Comparison of ENCODE assay signal across 25 mouse cellular contexts in the genomic region with DNA sequence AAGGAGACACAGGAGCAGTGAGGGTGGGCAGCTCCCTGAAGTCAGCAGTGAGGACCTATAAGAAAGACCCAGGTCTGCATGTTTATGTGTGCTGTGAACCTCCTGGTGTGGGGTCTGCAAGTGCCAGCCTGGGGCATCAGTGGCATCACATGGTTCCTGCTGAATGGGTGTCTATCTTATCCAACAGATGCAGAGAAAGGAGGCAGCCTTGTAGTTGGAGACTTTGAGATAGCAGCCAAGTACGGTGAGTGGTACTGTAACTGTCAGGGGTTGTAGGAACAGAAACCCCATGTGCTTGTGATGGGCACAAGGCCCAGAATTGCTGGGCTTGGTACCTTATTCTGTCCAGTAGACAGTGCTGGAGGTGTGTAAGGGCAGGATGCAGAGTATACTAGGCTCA. TPM values are rescaled to one million over a fixed set of nuclear protein-coding genes. Genes with fewer than 3 reads are reported as not detected.
DNase-seq lines count a peak whose midpoint lies in the region; ATAC-seq and TF ChIP-seq lines count a peak whose summit lies in the region.
"Had no signal": no experiment of that assay in that cellular context is flagged by ENCODE, and none has a peak within 500 bp of the region (broad histone marks: within the 10 kb centered on the region; RNA-seq: fewer than 3 reads in every experiment).

No protein-coding gene starts in this region.

- H3K4me1 ChIP-seq in heart, adult 2 months (ENCODE audit: control insufficient read depth, insufficient read depth, low read length), result peaks cover 7% of the 10 kb centered on the region
- peaks cover 71% of the 10 kb centered on the region for H3K4me1 ChIP-seq in heart, embryonic 16.5 days (ENCODE audit: control insufficient read depth, insufficient read depth, low read length)
- peaks cover 7% of the 10 kb centered on the region; the same call in 1 of the 2 replicates for H3K4me1 ChIP-seq in lung, postnatal 0 days (ENCODE audit: insufficient read depth, low read depth, low read length)
- H3K4me1 ChIP-seq: limb, embryonic 10.5 days; liver, embryonic 15.5 days; midbrain, embryonic 13.5 days; neural tube, embryonic 12.5 days had no signal

- ATAC-seq in heart, embryonic 16.5 days (replicated peaks; ENCODE audit: extremely low read depth, insufficient read depth, low FRiP score), result no peak
- ATAC-seq in lung, postnatal 0 days, result no peak
- ATAC-seq: forebrain, embryonic 13.5 days; hindbrain, postnatal 0 days; midbrain, embryonic 13.5 days; Patski had no signal

- DNase-seq in heart, adult 2 months, result peak in 1 of 2 experiments; percentile 35
- no peak for DNase-seq in heart, postnatal 4 days
- no peak for DNase-seq in heart, postnatal 36 days
- DNase-seq in lung, postnatal 0 days (ENCODE audit: low spot score), result no peak
- DNase-seq in lung, postnatal 25 days (ENCODE audit: low spot score), result no peak
- DNase-seq in left cerebral cortex, postnatal 10 days (ENCODE audit: extremely low spot score in 1 of 2, low spot score in 2 of 2), result no peak
- no peak for DNase-seq in frontal cortex, postnatal 14 days (ENCODE audit: low spot score in 2 of 2)
- DNase-seq: adrenal gland, adult 8-10 months; cerebellum, adult 9-10 months; gastrocnemius, postnatal 14 days; kidney, adult 2 months; kidney, postnatal 10 days; spleen, adult 18-20 months; thymus, adult 2 months had no signal

- H3K27ac ChIP-seq in heart, adult 2 months, result peak overlapping the region; percentile 93; the same call in 1 of the 2 replicates
- peak overlapping the region; percentile 97 for H3K27ac ChIP-seq in heart, embryonic 16.5 days (ENCODE audit: low read length)
- H3K27ac ChIP-seq in lung, postnatal 0 days (ENCODE audit: low read length), result peak overlapping the region; percentile 90; the same call in 1 of the 2 replicates
- H3K27ac ChIP-seq: embryonic facial prominence, embryonic 12.5 days; forebrain, embryonic 13.5 days; hindbrain, postnatal 0 days; limb, embryonic 10.5 days; liver, embryonic 15.5 days; macrophage; midbrain, embryonic 13.5 days; neural tube, embryonic 12.5 days had no signal

- H3K36me3 ChIP-seq in heart, adult 2 months (ENCODE audit: control insufficient read depth, insufficient read depth, low read length), result no peaks in the 10 kb centered on the region; the same call in 1 of the 2 replicates
- H3K36me3 ChIP-seq in heart, embryonic 16.5 days (ENCODE audit: control insufficient read depth, insufficient read depth), result no peaks in the 10 kb centered on the region
- no peaks in the 10 kb centered on the region for H3K36me3 ChIP-seq in lung, postnatal 0 days (ENCODE audit: insufficient read depth, low read length)

- no peaks in the 10 kb centered on the region for H3K27me3 ChIP-seq in heart, adult 2 months (ENCODE audit: control insufficient read depth, insufficient read depth, low read length)
- no peaks in the 10 kb centered on the region for H3K27me3 ChIP-seq in heart, embryonic 16.5 days (ENCODE audit: control insufficient read depth, insufficient read depth, low read length)
- no peaks in the 10 kb centered on the region for H3K27me3 ChIP-seq in lung, postnatal 0 days (replicated peaks; ENCODE audit: insufficient read depth, low read length)
- H3K27me3 ChIP-seq: embryonic facial prominence, embryonic 12.5 days; forebrain, embryonic 13.5 days; liver, embryonic 15.5 days; midbrain, embryonic 13.5 days; neural tube, embryonic 12.5 days; Patski had no signal

- no peaks in the 10 kb centered on the region for H3K79me2 ChIP-seq in heart, adult 2 months (replicated peaks; ENCODE audit: control insufficient read depth, insufficient read depth, low read length)

- H3K4me3 ChIP-seq in heart, adult 2 months, result no peak overlapping the region
- no peak overlapping the region for H3K4me3 ChIP-seq in heart, embryonic 16.5 days (ENCODE audit: low read length)
- no peak overlapping the region for H3K4me3 ChIP-seq in lung, postnatal 0 days (ENCODE audit: low read depth, low read length)
- H3K4me3 ChIP-seq: embryonic facial prominence, embryonic 12.5 days; erythroblast, embryonic 14.5 days; forebrain, embryonic 13.5 days; limb, embryonic 10.5 days; liver, embryonic 15.5 days; midbrain, embryonic 13.5 days; neural tube, embryonic 12.5 days had no signal

- no peaks in the 10 kb centered on the region for H3K9me3 ChIP-seq in heart, embryonic 16.5 days (replicated peaks; ENCODE audit: control insufficient read depth, low read length)
- H3K9me3 ChIP-seq in lung, postnatal 0 days (ENCODE audit: low read length), result no peaks in the 10 kb centered on the region
- H3K9me3 ChIP-seq: embryonic facial prominence, embryonic 12.5 days; forebrain, embryonic 13.5 days; limb, embryonic 10.5 days; liver, embryonic 15.5 days; midbrain, embryonic 13.5 days; neural tube, embryonic 12.5 days had no signal

- TF ChIP-seq CTCF in heart, adult 2 months (IDR thresholded peaks at IDR 0.05), result no peak
- no peak for TF ChIP-seq CTCF in lung, postnatal 0 days (IDR thresholded peaks at IDR 0.05)

- WGBS in heart, adult 2 months, result 44% methylated on average over 1 of the region's 1 CpGs
- 26% methylated on average over 1 of the region's 1 CpGs for WGBS in heart, embryonic 16.5 days
- 60% methylated on average over 1 of the region's 1 CpGs for WGBS in lung, postnatal 0 days

- no peak for TF ChIP-seq POLR2A in heart, adult 2 months (IDR thresholded peaks at IDR 0.05; ENCODE audit: insufficient read depth, low read depth, low read length)

- intact Hi-C loops in heart, adult 2 months (cut with DNase I), result no loop called here
- intact Hi-C loops in heart, postnatal 36 days (cut with DNase I), result no loop called here
- intact Hi-C loops in left cerebral cortex, postnatal 10 days (cut with DNase I), result no loop called here

- no peak overlapping the region for H3K9ac ChIP-seq in heart, adult 2 months (ENCODE audit: low read depth, low read length)
- H3K9ac ChIP-seq in heart, embryonic 16.5 days (ENCODE audit: low read length), result peak overlapping the region; percentile 16; the same call in 1 of the 2 replicates
- no peak overlapping the region for H3K9ac ChIP-seq in lung, postnatal 0 days (replicated peaks; ENCODE audit: low read depth)
- H3K9ac ChIP-seq: embryonic facial prominence, embryonic 12.5 days; forebrain, embryonic 13.5 days; liver, embryonic 15.5 days; midbrain, embryonic 13.5 days; neural tube, embryonic 12.5 days had no signal

- H3K4me2 ChIP-seq in heart, embryonic 16.5 days (ENCODE audit: low read depth, low read length), result no peak overlapping the region
- H3K4me2 ChIP-seq in lung, postnatal 0 days (replicated peaks; ENCODE audit: low read depth, low read length), result no peak overlapping the region
- H3K4me2 ChIP-seq: embryonic facial prominence, embryonic 12.5 days; forebrain, embryonic 13.5 days; liver, embryonic 15.5 days; midbrain, embryonic 13.5 days; neural tube, embryonic 12.5 days had no signal

- 0 out of 2 replicates have a peak, but pooled peaks have one; percentile 17 for TF ChIP-seq EP300 in heart, adult 2 months (IDR thresholded peaks at IDR 0.05; ENCODE audit: insufficient read depth, low read depth, low read length)
- TF ChIP-seq EP300 in lung, postnatal 0 days (IDR thresholded peaks at IDR 0.05), result no peak

RNA-seq across cellular contexts. Expression of a gene that starts 17.9 kb away (rescaled TPM):
- total RNA-seq in heart, adult 2 months (2021), result 100 to 1,000 TPM; 448 to 514 TPM
- polyA plus RNA-seq in heart, adult 2 months (2012; rRNA removed), result 343 and 518 TPM in 2 replicates
- 100 to 1,000 TPM; 344 to 352 TPM for total RNA-seq in heart, postnatal 4 days (2021)
- polyA plus RNA-seq in heart, embryonic 16.5 days (2015; fragmentation: Nextera tagmentation; extraction: Ambion mirVana), result 243 and 260 TPM in 2 replicates
- 100 to 1,000 TPM; 559 to 572 TPM for total RNA-seq in heart, postnatal 36 days (2021)
- 43.5 and 56.6 TPM in 2 replicates for polyA plus RNA-seq in lung, postnatal 0 days (2015; fragmentation: Nextera tagmentation; extraction: Ambion mirVana)
- total RNA-seq in left cerebral cortex, postnatal 10 days (2021), result 100 to 1,000 TPM; 135 to 136 TPM

RNA-seq across cellular contexts. Expression of a gene that starts 19.8 kb away (rescaled TPM):
- total RNA-seq in heart, adult 2 months (2021), result 10 to 100 TPM; 14.7 to 16.9 TPM
- polyA plus RNA-seq in heart, adult 2 months (2012; rRNA removed), result 24.4 and 34.4 TPM in 2 replicates
- 10 to 100 TPM; 16.9 to 18.0 TPM for total RNA-seq in heart, postnatal 4 days (2021)
- polyA plus RNA-seq in heart, embryonic 16.5 days (2015; fragmentation: Nextera tagmentation; extraction: Ambion mirVana), result 24.0 and 24.3 TPM in 2 replicates
- 10 to 100 TPM; 14.3 to 16.0 TPM for total RNA-seq in heart, postnatal 36 days (2021)
- 10.1 and 11.2 TPM in 2 replicates for polyA plus RNA-seq in lung, postnatal 0 days (2015; fragmentation: Nextera tagmentation; extraction: Ambion mirVana)
- 10 to 100 TPM; 64.5 to 66.9 TPM for total RNA-seq in left cerebral cortex, postnatal 10 days (2021)
